In the genomic region with DNA sequence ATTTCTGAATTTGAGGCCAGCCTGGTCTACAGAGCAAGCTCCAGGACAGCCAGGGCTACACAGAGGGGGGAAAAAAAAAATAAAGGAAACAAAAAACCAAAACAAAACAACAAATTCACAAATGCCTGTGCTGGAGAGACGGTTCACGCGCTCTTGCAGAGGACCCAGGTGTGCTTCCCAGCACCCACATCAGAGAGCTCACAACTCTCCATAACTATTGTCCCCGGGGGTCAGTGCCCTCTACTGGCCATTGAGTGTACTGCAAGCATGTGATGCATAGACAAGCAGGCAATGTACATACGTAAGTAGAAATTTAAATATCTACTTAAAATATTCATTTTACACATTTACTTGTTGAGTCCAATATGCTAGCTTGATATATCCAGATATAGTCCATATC, we compare ENCODE assay signal across 10 mouse cellular contexts. TPM values are rescaled to one million over a fixed set of nuclear protein-coding genes. Genes with fewer than 3 reads are reported as not detected.
DNase-seq lines count a peak whose midpoint lies in the region; TF ChIP-seq lines count a peak whose summit lies in the region.
"Had no signal": no experiment of that assay in that cellular context is flagged by ENCODE, and none has a peak within 500 bp of the region (broad histone marks: within the 10 kb centered on the region; RNA-seq: fewer than 3 reads in every experiment).

No protein-coding gene starts in this region.

- intact Hi-C loops in left cerebral cortex, postnatal 36 days (cut with DNase I) = no loop called here

- peaks cover 3% of the 10 kb centered on the region; the same call in 1 of the 2 replicates for H3K9me3 ChIP-seq in E14TG2a.4 (ENCODE audit: low read length)

- peaks cover 15% of the 10 kb centered on the region for H3K27me3 ChIP-seq in E14TG2a.4 (ENCODE audit: insufficient read depth, low read length)

- H3K4me3 ChIP-seq in E14TG2a.4 (replicated peaks; ENCODE audit: low read length) = no peak overlapping the region
- H3K4me3 ChIP-seq: erythroblast, embryonic 14.5 days had no signal

- peak; percentile 32 for DNase-seq in kidney, postnatal 10 days
- no peak for DNase-seq in kidney, postnatal 4 days
- peak; percentile 52 for DNase-seq in A20 (ENCODE audit: low read depth, low spot score)
- DNase-seq in induced T-regulatory cell, adult 2 months (ENCODE audit: low read depth) = peak; percentile 70
- no peak for DNase-seq in left cerebral cortex, postnatal 36 days (ENCODE audit: low spot score in 2 of 2)
- DNase-seq in left cerebral cortex, adult 11 months (ENCODE audit: low spot score) = no peak
- DNase-seq: left cerebral cortex, postnatal 4 days had no signal

- H3K4me1 ChIP-seq in E14TG2a.4 (replicated peaks; ENCODE audit: low read depth, low read length) = peaks cover 32% of the 10 kb centered on the region

- H3K36me3 ChIP-seq in E14TG2a.4 (ENCODE audit: insufficient read depth, low read length) = no peaks in the 10 kb centered on the region

- peak; percentile 96 for TF ChIP-seq CTCF in E14TG2a.4 (conservative IDR thresholded peaks at IDR 0.05; ENCODE audit: low read length)

RNA-seq across cellular contexts. Expression of a gene that starts 5.5 kb away (rescaled TPM):
- total RNA-seq in left cerebral cortex, postnatal 36 days (2021) = 1 to 10 TPM in 1 of 2 experiments, under 1 TPM in 1; 0.74 to 1.8 TPM

RNA-seq across cellular contexts. Expression of a gene that starts 52.9 kb away (rescaled TPM):
- total RNA-seq in left cerebral cortex, postnatal 36 days (2021) = 10 to 100 TPM in 1 of 2 experiments, 1 to 10 TPM in 1; 9.4 to 13.4 TPM
- total RNA-seq: hematopoietic stem cell, adult 5-6 weeks had no signal

Comparison
In these comparisons a context has a peak if more than half of its experiments do, and no peak if none do; other contexts are left out.
1. DNase-seq: peak in kidney, postnatal 10 days (single experiment), A20 (single experiment) and induced T-regulatory cell, adult 2 months (single experiment); none in kidney, postnatal 4 days (0 of 2), left cerebral cortex, postnatal 36 days (0 of 2) and left cerebral cortex, adult 11 months (single experiment).